Mouse (Mus musculus): Measurements from ENCODE around the gene Appl2. TPM values are rescaled to one million over a fixed set of nuclear protein-coding genes. Genes with fewer than 3 reads are reported as not detected.
"Not testable (repeated sequence)": the region's sequence is repeated elsewhere in the genome, so short reads cannot be mapped to it uniquely, and the experiment has no call there.

Gene Appl2
- polyA plus RNA-seq, 1 experiment from 2014 or later = 25.2 TPM

DNA sequence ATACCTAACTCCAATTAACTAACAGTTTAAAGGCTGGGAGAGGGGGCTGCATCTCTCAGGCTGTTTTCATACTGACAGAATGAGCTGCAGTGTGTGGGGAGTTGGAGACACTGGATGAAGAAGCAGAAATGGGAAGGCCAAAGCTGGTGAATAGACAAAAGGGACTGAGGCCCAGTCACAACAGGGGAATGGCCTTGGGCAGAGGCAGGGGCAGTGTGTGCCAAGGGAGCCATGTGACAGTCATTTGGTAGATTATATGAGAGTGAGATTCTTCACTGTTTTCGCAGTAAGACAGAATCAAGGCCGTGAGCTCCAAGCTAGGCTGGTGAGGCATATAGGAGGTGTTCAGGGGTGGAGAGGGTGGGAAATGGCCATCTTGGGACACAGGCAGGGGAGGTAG, 6.1 kb upstream of the Appl2 start:
- no peak overlapping the region for H3K27ac ChIP-seq (ENCODE audit: low read depth, low read length)
- 87% methylated on average over 2 of the region's 2 CpGs for WGBS (ENCODE audit: insufficient replicate concordance)
- no peaks in the 10 kb centered on the region for H3K4me1 ChIP-seq (ENCODE audit: control insufficient read depth, insufficient read depth, low read length)
- no peak overlapping the region for H3K9ac ChIP-seq (ENCODE audit: low read depth, low read length)
- no peaks in the 10 kb centered on the region for H3K27me3 ChIP-seq (ENCODE audit: control insufficient read depth, insufficient read depth, low read length)
- H3K9me3 ChIP-seq (replicated peaks; ENCODE audit: control insufficient read depth, low read length) = no peaks in the 10 kb centered on the region
- no peak overlapping the region for H3K4me3 ChIP-seq (ENCODE audit: low read depth, low read length)
- ATAC-seq (replicated peaks; ENCODE audit: insufficient number of reproducible peaks, low FRiP score, low TSS enrichment) = no peak
- H3K36me3 ChIP-seq (ENCODE audit: control insufficient read depth, insufficient read depth, low read length) = no peaks in the 10 kb centered on the region
- H3K4me2 ChIP-seq = no peak overlapping the region

- not testable (repeated sequence) for H3K9ac ChIP-seq (ENCODE audit: low read depth, low read length); H3K9me3 ChIP-seq (replicated peaks; ENCODE audit: control insufficient read depth, low read length); H3K36me3 ChIP-seq (ENCODE audit: control insufficient read depth, insufficient read depth, low read length); ATAC-seq (replicated peaks; ENCODE audit: insufficient number of reproducible peaks, low FRiP score, low TSS enrichment); H3K4me2 ChIP-seq; H3K27me3 ChIP-seq (ENCODE audit: control insufficient read depth, insufficient read depth, low read length); H3K4me1 ChIP-seq (ENCODE audit: control insufficient read depth, insufficient read depth, low read length); H3K4me3 ChIP-seq (ENCODE audit: low read depth, low read length); H3K27ac ChIP-seq (ENCODE audit: low read depth, low read length)
- 90% methylated on average over 19 of the region's 19 CpGs for WGBS (ENCODE audit: insufficient replicate concordance)
Measured at GRCm38 (mm10) chr10:83652205-83652866, 3.8 kb upstream of the Appl2 start.

- ATAC-seq (replicated peaks; ENCODE audit: insufficient number of reproducible peaks, low FRiP score, low TSS enrichment) = no peak
- H3K36me3 ChIP-seq (ENCODE audit: control insufficient read depth, insufficient read depth, low read length) = no peaks in the 10 kb centered on the region
- H3K4me2 ChIP-seq = peak overlapping the region; percentile 74
- H3K9me3 ChIP-seq (replicated peaks; ENCODE audit: control insufficient read depth, low read length) = no peaks in the 10 kb centered on the region
- 33% methylated on average over 6 of the region's 6 CpGs for WGBS (ENCODE audit: insufficient replicate concordance)
- H3K4me1 ChIP-seq (ENCODE audit: control insufficient read depth, insufficient read depth, low read length) = peaks cover 31% of the 10 kb centered on the region
- H3K4me3 ChIP-seq (ENCODE audit: low read depth, low read length) = peak overlapping the region; percentile 79
- peak overlapping the region; percentile 59; the same call in 1 of the 2 replicates for H3K27ac ChIP-seq (ENCODE audit: low read depth, low read length)
- peak overlapping the region; percentile 83; the same call in 1 of the 2 replicates for H3K9ac ChIP-seq (ENCODE audit: low read depth, low read length)
- no peaks in the 10 kb centered on the region for H3K27me3 ChIP-seq (ENCODE audit: control insufficient read depth, insufficient read depth, low read length)
Measured at GRCm38 (mm10) chr10:83649037-83649436, 499 bp upstream of the Appl2 start.

DNA sequence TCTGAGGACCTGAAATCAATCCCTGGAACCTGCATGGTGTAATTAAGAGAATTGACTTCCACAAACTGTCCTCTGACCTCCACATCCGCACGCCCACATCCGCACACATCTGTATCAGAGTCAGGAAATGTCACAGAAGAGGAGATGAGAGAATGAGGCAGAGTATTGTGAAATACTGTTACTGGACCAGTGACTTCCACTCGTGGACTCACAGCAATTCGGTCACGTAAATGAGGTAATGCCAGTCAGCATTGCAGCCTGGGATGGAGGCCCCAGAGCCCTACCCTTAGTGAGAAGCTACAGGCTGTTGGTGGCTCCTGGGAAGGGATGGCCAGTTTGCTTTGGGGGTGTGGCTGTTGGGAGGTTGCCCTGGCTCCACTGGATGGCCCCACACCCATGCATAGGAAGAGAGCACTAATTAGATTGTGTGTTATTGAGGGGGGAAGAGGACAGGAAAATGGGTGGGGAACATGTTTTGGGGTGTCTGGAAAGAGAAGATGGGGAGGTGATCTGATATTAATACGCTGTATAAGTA, 2.1 kb downstream of the Appl2 start:
- peaks cover 38% of the 10 kb centered on the region for H3K4me1 ChIP-seq (ENCODE audit: control insufficient read depth, insufficient read depth, low read length)
- no peak overlapping the region for H3K9ac ChIP-seq (ENCODE audit: low read depth, low read length)
- H3K4me2 ChIP-seq = no peak overlapping the region
- H3K36me3 ChIP-seq (ENCODE audit: control insufficient read depth, insufficient read depth, low read length) = no peaks in the 10 kb centered on the region
- no peaks in the 10 kb centered on the region for H3K9me3 ChIP-seq (replicated peaks; ENCODE audit: control insufficient read depth, low read length)
- H3K27ac ChIP-seq (ENCODE audit: low read depth, low read length) = no peak overlapping the region
- WGBS (ENCODE audit: insufficient replicate concordance) = 75% methylated on average over 7 of the region's 7 CpGs
- H3K27me3 ChIP-seq (ENCODE audit: control insufficient read depth, insufficient read depth, low read length) = no peaks in the 10 kb centered on the region
- H3K4me3 ChIP-seq (ENCODE audit: low read depth, low read length) = no peak overlapping the region
- ATAC-seq (replicated peaks; ENCODE audit: insufficient number of reproducible peaks, low FRiP score, low TSS enrichment) = no peak

- no peak overlapping the region; the same call in 1 of the 2 replicates for H3K9ac ChIP-seq (ENCODE audit: low read depth, low read length)
- H3K27me3 ChIP-seq (ENCODE audit: control insufficient read depth, insufficient read depth, low read length) = no peaks in the 10 kb centered on the region
- no peaks in the 10 kb centered on the region for H3K36me3 ChIP-seq (ENCODE audit: control insufficient read depth, insufficient read depth, low read length)
- peak overlapping the region; percentile 62 for H3K27ac ChIP-seq (ENCODE audit: low read depth, low read length)
- H3K9me3 ChIP-seq (replicated peaks; ENCODE audit: control insufficient read depth, low read length) = no peaks in the 10 kb centered on the region
- WGBS (ENCODE audit: insufficient replicate concordance) = 88% methylated on average over 3 of the region's 3 CpGs
- ATAC-seq (replicated peaks; ENCODE audit: insufficient number of reproducible peaks, low FRiP score, low TSS enrichment) = no peak
- no peak overlapping the region for H3K4me3 ChIP-seq (ENCODE audit: low read depth, low read length)
- H3K4me2 ChIP-seq = peak overlapping the region; percentile 42; the same call in 1 of the 2 replicates
- H3K4me1 ChIP-seq (ENCODE audit: control insufficient read depth, insufficient read depth, low read length) = peaks cover 38% of the 10 kb centered on the region
Measured at GRCm38 (mm10) chr10:83645716-83645990, 2.9 kb downstream of the Appl2 start.

DNA sequence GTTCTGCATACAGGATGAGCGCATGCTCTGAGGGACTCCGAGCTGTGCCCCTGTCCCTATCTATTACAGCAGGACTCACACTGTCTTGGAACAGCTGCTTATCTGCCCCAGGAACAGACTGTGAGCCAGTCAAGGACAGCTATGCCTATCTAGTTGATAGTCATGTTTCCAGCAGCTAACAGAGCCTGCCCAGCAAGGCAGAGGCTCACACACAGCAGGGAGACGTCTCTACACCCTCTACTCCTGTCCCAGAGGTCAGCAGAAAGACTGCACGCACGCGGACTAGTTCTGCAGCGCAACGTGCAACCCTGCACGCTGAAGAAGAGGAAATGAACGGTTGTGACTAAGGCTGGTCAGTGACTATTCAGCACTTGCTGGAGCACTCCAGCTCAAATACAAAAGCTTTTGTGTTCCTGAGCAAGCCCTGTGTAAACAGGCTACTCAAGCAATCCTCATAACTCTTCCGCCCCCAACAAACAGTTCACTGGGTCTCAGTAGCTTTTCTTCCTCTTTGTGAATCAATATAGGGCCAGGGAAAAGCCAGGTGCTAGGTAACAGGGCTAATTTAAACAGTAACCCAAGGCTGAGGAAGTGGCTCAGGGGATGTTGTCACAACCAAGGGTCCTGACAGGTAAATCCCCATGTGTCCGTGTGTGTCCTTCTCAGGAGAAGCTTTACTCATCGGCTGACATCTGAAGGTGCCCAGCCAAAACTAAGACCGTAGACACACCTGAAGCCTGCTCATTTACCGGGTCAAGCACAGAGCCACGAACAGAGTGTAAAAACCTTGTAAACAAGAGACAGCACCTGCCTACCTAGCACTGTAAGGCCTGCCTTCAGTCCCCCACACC, 3.4 kb downstream of the Appl2 start:
- ATAC-seq (replicated peaks; ENCODE audit: insufficient number of reproducible peaks, low FRiP score, low TSS enrichment) = peak; percentile 78
- H3K4me1 ChIP-seq (ENCODE audit: control insufficient read depth, insufficient read depth, low read length) = peaks cover 38% of the 10 kb centered on the region
- WGBS (ENCODE audit: insufficient replicate concordance) = 39% methylated on average over 16 of the region's 16 CpGs
- H3K27me3 ChIP-seq (ENCODE audit: control insufficient read depth, insufficient read depth, low read length) = no peaks in the 10 kb centered on the region
- peak overlapping the region; percentile 6 for H3K9ac ChIP-seq (ENCODE audit: low read depth, low read length)
- no peaks in the 10 kb centered on the region for H3K36me3 ChIP-seq (ENCODE audit: control insufficient read depth, insufficient read depth, low read length)
- H3K4me2 ChIP-seq = peak overlapping the region; percentile 42
- H3K27ac ChIP-seq (ENCODE audit: low read depth, low read length) = peak overlapping the region; percentile 62
- 0 out of 2 replicates have a peak overlapping the region, but pooled peaks have one; percentile 12 for H3K4me3 ChIP-seq (ENCODE audit: low read depth, low read length)
- H3K9me3 ChIP-seq (replicated peaks; ENCODE audit: control insufficient read depth, low read length) = no peaks in the 10 kb centered on the region

- H3K27ac ChIP-seq (ENCODE audit: low read depth, low read length) = peak overlapping the region; percentile 62
- H3K4me2 ChIP-seq = peak overlapping the region; percentile 24; the same call in 1 of the 2 replicates
- peaks cover 36% of the 10 kb centered on the region for H3K4me1 ChIP-seq (ENCODE audit: control insufficient read depth, insufficient read depth, low read length)
Measured at GRCm38 (mm10) chr10:83644167-83644566, 4.4 kb downstream of the Appl2 start.

DNA sequence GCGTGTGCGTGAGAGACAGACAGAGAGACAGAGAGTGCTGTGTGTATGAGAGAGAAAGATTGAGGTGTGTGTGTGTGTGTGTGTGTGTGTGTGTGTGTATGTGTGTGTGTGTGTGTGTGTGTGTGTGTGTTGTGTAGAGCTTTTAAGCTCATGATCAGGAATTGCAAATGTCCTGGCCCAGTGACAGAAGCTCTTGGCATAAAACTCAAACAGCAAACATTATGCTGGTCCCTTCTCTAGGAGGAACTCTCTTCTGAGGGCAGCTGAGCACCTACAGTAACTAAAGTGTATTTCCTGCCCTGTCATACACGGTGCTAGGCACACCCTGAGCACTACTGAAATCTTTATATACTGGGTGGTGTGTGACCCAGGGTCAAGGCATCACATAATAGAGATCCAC, 6.9 kb downstream of the Appl2 start:
- H3K4me1 ChIP-seq (ENCODE audit: control insufficient read depth, insufficient read depth, low read length) = peaks cover 24% of the 10 kb centered on the region

More at GRCm38 (mm10) chr10:83644167-83644566, 4.4 kb downstream of the Appl2 start:
- H3K9me3 ChIP-seq (replicated peaks; ENCODE audit: control insufficient read depth, low read length) = no peaks in the 10 kb centered on the region
- no peaks in the 10 kb centered on the region for H3K36me3 ChIP-seq (ENCODE audit: control insufficient read depth, insufficient read depth, low read length)
- H3K4me3 ChIP-seq (ENCODE audit: low read depth, low read length) = no peak overlapping the region
- no peaks in the 10 kb centered on the region for H3K27me3 ChIP-seq (ENCODE audit: control insufficient read depth, insufficient read depth, low read length)
- ATAC-seq (replicated peaks; ENCODE audit: insufficient number of reproducible peaks, low FRiP score, low TSS enrichment) = no peak
- WGBS (ENCODE audit: insufficient replicate concordance) = 74% methylated on average over 8 of the region's 8 CpGs
- H3K9ac ChIP-seq (ENCODE audit: low read depth, low read length) = peak overlapping the region; percentile 24; the same call in 1 of the 2 replicates

More for the DNA sequence above, 6.9 kb downstream of the Appl2 start:
- Histone ChIP-seq H3K9me3 (replicated peaks; ENCODE audit: control insufficient read depth, low read length) (no peaks in the 10 kb centered on the region), H3K9ac (ENCODE audit: low read depth, low read length) (no peak overlapping the region), H3K4me3 (ENCODE audit: low read depth, low read length) (no peak overlapping the region), H3K27me3 (ENCODE audit: control insufficient read depth, insufficient read depth, low read length) (no peaks in the 10 kb centered on the region), H3K27ac (ENCODE audit: low read depth, low read length) (no peak overlapping the region), H3K36me3 (ENCODE audit: control insufficient read depth, insufficient read depth, low read length) (no peaks in the 10 kb centered on the region), H3K4me2 (no peak overlapping the region)
- 80% methylated on average over 3 of the region's 3 CpGs for WGBS (ENCODE audit: insufficient replicate concordance)
- no peak for ATAC-seq (replicated peaks; ENCODE audit: insufficient number of reproducible peaks, low FRiP score, low TSS enrichment)

Data from heart, embryonic 11.5 days (tissue).